Mouse (Mus musculus) thymus, postnatal 10 days (tissue): ENCODE measurements around the gene Dnajc8.
A peak's percentile ranks its signal among the peaks of the same experiment; 100 is the strongest.

Source experiments
- DNase-seq, 2 experiments: peaks; one replicate each; pipeline ENCODE4 v3.0.0; 2021; ENCODE audit warnings: low spot score in 2 of 2

Gene Dnajc8

DNA sequence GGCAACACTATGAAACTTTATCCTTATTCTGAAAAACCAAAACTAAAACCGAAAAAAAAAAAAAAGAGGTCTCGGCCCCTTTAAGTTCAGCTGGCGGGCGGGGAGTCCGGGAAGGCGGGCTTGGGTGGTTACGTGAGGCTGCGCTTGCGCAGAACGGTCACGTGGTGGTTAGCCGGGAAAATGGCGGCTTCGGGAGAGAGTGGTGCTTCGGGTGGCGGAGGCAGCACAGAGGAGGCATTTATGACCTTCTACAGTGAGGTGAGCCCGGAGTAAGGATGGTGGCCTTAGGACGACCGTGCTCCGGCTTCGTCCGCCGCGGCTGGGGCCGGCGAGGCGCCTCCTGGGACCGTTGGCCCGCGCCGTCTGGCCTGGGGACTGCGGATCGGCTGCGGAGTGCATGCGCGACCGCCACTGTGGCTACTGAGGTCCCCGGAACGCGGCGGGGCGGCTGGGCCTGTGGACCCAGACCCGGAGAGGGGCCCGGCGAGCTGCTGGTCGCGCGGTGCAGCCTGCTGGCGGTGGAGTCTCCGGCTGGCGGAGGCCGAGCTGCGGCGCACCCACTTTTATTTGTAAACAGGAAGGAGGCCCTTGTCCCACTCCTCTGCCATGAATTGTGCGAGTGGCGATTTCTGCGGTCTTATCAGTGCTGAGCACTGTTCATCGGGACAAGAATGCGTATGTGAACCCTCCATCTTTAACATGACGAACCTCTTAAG, at the start of gene Dnajc8:
Gene Dnajc8, plus strand, starts transcription at position 145 of the 716 bp plus-strand sequence.
- DNase-seq = peak; percentile 93 to 96

DNA sequence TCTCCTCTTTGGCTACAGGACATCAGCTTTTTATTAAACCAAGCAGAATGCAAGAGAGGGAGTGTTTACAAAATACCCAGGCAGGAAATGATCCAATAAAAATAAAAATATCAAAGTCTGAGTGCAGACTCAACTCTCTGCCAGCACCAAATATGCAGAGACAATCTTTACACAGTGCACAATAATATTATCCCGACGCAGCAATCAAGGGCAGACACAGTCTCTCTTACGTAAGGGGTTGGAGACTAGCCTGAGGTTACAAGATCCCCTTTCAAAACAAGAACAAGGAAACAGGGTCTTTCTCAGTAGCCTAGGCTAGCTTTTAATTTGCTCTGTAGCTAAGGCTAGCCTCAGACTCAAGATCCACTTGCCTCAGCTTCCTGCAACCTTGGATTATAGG, 46.8 kb upstream of the Dnajc8 start:
- no peak for DNase-seq

DNA sequence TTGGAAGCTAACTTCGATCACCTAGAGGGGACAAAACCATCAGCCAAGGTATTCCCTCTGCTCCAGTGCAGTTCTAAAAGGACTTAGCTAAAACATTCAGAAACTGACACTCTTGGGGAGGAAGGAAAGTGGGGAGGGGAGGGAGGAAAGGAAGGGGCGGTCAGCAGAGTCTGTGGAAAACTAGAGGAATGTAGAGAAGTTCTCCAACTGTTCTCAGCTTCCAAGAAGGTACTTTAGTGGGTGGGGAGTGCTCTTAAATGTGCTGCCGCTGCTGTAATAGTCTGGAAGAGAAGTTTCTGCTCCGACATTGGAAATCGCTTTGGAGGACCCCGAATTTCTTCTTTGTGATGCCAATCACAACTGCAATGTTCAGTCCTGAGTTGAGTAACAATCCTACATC, 46.4 kb upstream of the Dnajc8 start:
- no peak for DNase-seq

DNA sequence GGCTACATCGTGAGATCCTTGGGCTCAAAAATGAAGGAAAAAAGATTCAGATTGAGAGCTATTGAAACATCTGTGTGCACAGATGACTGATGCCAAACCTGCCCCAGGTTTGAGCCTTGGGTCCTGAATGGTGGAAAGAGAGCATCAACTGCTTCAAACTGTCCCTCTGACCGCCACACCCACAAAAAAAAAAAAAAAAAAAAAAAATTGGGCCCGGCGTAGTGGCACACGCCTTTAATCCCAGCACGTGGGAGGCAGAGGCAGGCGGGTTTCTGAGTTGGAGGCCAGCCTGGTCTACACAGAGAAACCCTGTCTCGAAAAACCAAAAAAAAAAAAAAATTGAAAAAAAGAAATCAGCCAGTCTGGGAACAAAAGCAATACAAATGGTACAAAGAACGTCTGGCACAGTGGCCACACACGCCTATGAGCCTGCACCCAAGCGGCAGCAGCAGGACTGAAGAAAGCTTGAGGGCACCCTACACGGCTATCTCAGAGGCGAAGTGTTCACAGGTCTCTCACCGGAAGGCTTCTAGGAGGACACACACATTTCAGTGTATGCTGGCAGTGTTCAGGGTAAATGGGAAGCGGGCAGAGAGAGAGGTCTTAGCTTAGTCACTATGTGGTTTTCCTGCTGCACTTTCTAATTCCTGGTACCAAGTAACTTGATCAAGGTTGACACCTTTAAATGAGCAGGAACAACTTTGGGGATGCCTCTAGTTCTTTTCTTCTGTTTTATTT, 44.9 kb upstream of the Dnajc8 start:
- DNase-seq = no peak

DNA sequence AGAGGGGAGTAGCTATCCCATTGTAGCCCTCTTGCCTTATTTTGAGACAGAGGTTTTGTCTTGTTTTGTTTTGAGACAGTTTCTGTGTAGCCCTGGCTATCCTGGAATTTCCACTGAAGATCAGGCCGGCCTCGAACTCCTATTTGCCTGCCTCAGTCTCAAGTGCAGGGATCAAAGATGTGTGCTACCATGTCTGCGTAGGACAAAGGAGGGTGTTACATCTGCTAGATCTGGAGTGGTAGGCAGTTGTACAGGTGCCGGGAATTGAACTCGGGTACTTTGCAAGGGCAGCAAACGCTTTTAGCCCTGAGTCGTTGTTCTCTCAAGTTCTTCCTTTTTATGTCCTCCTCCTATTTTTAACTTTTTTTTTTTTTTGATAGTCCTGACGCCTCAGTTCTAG, 44.3 kb upstream of the Dnajc8 start:
- DNase-seq = no peak

DNA sequence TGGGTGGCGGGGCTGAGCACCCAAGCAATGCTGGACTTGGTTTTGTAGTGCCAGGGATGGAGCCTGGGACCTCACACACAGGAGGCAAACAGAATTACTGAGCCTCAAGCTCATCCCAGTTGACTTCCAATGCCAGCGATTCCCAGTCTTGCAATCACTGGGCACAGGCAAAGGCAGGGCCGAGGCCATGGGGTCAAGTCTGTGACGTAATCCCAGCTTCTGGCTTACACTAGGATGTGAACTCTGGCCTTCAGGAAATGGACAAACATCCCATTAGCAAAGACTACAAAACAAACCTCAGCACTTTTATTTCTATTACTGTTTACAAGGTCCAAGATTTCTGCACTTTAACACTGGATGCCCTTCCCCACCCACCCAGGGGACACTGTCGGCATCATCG, 43.6 kb upstream of the Dnajc8 start:
- no peak for DNase-seq

DNA sequence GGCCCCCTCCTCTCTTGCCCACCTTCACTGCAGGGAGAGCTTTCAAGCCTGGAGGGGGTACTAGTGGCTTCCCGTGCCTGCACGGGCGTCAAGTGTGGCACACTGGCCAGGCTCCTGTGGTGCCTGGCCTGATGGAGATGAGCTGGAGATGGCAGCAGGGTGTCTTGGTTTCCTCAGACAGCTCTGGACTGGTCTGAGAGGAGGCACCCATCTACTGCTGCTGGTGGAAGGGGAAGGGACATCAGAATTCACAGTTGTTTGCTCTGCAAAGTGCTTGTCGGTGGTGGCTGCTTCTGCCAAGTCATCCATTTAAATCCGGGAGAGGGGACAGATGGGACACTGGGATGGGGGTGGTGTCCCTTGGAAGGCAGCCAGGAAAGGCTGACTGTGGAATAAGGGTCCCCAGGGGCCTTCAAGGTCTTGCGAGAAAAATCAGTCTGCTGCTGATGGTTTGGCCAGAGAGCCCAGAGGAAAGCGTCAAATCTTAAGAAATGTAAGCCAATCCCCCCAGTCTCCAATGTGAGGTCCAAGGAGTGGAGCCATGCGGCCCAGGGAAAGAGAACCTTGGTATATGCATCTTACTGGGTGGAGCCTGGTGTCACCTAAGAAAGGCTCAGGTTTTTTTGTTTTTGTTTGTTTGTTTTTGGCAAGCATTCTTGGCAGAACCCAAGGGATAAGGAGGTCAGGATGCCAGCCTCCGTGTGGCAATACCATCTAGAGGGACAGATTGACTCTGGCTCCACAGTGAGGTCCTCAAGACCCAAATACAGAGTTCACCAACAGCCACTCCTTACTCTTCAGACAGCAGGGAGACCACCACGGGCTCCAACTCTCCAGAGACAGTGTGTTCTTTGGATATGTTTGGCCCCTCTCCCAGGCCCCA, 42.9 kb upstream of the Dnajc8 start:
- no peak for DNase-seq

DNA sequence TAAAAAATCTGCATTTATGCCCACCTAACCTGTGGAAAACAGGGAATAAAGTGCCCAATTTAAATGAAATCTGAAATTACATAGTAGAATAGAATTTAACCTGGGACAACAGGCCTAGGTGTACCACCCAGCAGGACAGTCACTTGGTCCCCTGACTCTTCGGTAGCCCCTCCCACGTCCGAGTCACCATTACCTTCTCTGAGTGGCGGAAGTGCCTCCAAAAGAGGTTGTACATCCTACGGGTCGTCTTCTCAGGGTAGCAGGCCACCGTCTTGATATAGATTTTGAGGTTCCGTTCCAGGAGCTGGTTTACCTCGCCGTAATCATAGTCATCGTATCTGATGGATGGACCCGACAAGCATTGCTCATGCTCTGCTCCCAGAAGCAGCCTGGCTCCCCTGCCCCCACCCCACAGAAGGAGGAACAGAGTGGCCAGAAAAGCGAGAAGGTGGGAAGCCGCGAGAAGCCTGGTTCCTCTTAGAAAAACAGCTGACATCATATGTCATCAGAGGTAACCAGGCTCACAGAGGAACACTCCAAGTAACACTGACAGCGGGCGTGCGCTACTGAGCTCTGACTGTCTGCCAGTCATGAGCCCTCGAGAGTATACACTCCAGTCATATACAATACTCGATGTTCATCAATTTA, 41.0 kb upstream of the Dnajc8 start:
- DNase-seq = no peak

DNA sequence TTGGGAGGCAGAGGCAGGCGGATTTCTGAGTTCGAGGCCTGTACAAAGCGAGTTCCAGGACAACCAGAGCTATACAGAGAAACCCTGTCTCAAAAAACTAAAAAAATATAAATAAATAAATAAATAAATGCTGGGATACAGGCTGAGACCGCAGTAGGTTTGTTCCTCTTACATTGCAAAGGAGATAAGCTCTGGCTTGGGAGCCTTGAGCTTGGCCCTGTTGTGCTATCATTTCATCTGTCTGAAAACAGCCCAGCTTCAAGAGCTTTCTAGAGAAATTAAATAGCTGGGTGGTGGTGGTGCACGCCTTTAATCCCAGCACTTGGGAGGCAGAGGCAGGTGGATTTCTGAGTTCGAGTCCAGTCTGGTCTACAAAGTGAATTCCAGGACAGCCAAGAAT, 33.7 kb upstream of the Dnajc8 start:
- DNase-seq = no peak

DNA sequence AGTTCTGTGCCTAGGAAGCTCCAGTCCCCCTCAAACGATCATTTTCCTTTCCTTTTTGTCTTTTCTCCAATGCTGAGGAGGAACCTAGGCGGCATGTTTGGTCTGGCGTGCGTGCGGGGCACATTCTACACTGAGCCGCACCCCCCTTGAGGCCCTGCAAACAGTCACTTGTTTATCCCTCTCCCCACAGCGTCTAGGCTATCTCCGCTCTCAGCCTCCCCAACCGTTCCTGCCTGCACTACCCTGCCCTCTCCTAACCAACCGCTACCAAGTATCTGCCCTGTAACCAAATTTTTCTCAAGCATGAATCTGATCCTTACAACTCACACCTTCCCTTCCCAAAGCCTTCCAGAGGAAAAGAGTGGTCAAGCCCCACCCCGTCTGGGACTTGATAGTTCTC, 32.0 kb upstream of the Dnajc8 start:
- no peak for DNase-seq

DNA sequence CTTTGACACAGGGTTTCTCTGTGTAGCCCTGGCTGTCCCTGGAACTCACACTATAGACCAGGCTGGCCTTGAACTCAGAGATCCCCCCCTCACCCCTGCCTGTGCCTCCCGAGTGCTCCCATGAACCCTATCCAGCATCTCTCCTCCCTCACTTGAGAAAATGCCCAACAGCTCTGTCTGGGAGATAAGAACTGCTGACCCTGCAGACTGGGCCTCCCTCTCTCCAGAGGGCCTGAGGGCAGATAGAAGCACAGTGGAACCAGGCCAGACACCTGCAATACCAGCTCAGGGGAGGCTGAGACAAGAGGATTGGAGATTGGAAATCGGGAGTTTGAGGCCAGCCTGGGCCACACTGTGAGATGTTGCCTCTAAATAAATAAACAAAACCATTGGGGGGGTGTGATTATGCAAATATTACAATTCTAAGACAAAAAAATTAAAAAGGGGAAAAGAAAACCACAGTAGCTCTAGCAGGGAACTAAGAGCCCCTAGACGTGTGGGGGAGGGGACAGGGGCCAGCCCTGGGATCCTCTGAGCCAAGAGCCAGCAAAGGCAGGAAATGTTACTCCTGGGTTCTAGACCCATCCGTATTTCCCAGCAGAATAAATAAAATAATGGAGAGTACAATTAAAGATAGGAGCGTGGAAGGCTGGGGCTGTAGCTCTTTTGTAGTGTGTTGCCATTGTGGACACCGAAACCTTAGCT, 30.2 kb upstream of the Dnajc8 start:
- no peak for DNase-seq

DNA sequence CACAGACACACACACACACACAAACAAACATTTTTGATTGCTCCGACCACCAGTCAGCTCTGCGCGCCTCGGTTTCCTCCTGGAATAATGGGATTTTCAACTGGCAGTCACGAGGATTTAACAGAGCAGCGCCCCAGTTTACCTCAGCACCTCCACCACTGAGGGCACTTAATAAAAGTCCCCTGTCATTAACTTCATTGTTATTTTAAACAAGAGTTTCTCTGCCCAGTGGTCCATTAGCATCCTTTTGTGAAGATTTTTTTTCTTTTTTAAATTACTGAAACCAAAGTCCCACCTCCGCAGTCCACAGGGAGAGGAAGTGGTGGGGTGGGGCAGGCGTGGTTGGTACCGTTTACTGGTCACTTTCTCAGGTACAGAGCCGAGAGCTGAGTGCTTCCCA, 29.6 kb upstream of the Dnajc8 start:
- DNase-seq = no peak

DNA sequence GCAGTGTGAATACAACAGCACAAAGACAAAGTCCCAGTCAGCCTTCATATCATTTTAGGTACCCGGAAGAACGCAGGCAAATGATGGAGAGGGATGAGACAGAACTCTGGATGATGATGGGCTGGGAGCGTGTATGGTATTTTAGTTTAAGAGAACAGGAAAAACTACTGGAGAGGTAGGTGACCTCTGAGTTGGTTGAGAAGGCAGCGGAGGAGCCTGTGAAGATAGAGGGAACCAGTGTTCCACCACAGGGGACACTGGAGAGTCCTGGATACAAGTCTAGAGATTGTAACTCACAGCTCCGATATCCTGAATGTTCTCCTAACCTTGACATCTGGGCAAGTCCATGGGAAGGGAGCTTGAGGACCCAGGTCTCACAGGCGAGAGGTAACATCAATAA, 29.1 kb upstream of the Dnajc8 start:
- no peak for DNase-seq

DNA sequence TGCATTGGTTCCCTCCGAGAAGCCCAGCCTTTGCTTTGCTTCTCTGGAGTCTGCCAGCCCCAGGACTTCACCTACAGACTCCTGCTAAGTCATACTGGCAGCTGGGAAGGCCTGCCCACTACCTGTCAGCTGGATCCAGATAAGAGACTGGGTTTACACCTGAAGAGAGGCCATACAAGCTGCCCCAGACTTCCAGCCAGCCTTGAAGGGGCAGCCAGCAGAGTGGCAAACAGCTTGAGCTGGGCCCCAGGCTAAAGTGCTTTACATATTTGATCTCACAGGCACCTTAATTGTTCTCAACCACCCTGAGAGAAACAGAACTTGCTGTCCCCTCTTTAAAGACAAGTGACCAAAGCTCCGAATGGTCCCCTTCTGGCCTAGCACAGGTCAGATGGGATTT, 28.1 kb upstream of the Dnajc8 start:
- no peak for DNase-seq

DNA sequence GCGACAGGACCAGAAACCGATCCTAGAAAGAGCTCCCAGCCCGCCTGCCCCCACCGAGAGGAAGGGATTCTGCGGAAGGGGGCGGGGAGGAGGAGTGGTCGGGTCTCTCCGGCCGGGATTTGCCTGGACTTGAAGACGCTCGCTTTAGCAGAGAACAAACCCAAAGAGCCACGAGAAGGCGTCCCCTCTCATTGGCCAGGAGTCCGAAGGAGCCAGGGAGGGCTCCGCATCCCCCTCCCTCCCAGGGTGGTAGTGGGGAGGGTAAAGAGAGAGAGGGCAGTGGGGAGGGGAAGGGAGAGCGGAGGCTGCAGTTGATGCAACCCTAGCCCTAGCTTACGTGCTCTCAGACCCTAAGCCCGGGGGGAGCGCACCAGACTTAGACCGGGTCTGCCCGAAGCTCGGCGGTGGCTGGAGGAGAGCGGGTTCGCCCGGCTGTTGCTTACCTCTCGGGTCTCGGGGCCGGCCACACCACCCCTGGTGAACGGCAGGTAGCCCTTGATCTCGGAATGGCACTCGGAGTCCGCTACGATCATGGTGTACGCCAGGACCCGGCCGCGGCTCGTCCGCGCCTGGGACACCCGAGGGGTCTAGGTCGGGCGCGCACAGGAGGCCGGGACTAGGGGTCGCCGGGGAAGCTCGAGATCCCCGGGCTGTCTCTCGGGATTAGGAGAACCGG, 25.6 kb upstream of the Dnajc8 start:
- DNase-seq = no peak

DNA sequence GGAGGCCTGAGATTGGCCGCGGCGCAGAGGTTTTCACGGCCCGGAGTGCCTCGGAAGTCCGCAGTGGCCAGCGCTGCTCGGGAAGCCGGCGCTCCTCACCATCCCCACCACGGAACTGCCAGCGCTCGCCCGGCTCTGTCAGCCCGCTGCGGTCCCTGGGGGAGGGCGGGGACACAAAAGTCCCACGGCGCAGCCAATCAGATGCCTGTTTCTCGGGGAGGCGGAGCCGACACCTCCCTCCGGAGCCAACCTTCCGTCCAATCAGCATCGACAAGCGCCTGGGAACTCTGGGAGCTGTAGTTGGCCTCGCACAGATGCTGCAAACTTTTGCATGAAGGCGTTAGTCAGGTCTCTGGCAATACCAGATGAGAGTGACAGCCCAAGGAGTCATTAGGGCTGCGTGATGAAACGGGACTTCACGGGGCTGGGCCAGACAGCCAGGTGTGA, 25.0 kb upstream of the Dnajc8 start, which contains the start of gene Sesn2:
Gene Sesn2, minus strand, starts transcription at position 150 of the 447 bp plus-strand sequence.
- DNase-seq = peak; percentile 95 to 96

DNA sequence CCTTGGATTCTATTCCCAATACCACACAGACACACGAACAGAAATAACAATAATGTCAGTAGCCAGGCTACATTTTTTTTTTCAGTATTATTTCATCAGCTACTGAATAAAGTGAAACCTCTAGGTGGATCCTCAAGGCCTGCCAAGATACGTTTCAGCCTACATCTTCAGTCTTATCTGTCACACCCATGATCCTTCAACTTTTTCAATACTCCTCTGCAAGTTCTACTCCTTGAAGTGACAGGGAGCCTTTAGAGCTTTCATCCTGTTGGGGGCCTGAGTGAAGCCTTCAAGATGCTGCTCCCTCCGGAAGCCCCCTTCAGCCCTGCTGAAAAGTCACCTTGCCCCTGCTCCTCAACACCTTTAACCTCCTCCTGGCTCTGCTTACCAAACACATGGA, 23.3 kb upstream of the Dnajc8 start:
- no peak for DNase-seq

DNA sequence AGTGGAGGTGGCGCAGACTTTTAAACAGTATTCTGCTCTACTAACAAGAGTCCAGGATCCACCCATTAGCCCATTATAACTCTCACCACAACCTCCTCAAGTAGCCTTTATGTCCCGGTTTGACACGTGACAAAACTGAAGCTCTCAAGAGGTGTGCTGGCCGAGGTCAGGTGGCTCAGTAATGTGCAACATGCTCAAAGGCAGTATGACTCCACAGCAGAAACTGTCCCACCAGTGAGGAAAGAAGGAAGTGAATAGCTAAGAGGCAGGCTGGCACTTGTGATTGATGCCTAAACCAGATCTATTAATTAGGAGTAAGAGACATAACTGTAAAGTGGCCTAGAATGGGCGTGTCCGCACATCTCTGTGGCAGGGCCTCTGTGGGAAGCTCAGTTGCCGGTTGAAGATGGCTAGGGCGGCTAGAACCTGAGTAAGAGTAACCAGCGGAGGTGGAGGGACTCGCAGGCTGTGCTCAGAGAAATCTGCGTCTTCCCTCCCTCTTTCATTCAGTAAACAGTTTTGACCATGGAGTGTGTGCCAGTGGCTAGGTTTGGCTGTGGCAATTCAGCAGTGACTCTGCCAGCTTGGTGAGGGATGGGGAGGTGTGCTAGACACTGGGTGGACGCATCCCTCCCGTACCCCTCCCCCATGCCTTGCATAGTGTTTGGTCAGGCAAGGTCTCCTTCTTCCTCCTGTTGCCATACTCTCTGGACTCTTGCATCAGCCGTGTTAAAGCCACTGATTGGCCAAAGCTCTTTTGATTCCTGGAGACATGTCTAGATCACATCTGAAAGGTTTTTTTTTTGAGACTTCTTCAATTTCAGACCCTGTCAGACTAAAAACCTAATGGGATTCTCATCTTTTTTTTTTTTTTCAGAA, 21.7 kb upstream of the Dnajc8 start:
- DNase-seq = no peak

DNA sequence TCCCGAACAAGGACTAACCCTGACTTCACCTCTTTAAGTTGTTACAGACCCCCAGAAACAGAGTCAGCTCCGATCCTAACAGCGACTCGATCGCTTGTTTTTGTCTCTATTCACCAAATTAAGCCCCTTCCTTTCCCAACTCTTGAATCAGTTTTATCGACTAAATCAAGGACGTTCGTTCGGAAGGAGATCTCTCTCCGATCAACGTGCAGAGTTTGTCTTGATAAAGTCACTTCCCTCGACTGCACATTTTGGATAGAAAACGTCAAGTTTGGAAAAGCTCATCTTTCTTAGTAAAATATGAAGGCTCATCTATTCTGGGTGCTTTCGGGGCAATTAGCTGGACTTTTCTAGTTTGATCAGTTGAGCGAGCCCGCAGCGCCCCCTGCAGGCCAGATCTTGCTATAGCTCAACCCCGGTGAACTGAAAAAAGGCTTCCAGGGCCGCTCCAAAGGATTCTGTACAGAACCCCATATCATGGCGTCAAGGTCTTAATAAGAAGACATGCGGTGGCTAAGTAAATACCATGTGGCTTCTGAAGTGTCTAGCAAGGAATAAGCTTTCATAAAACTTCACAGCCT, 20.7 kb upstream of the Dnajc8 start:
- peak; percentile 54 to 81 for DNase-seq
